Mouse (Mus musculus) sigmoid colon, adult 10 weeks (tissue): ENCODE data around the gene A030005L19Rik. TPM values are rescaled to one million over a fixed set of nuclear protein-coding genes. Genes with fewer than 3 reads are reported as not detected.

Experiments used
- polyA plus RNA-seq: library from polyadenylated mRNA; stranded (reverse); fragments of 350-450 nt; fragmentation: Illumina TruSeq; extraction: RNeasy Lipid Tissue Mini Kit (QIAGEN cat#74804); gene quantifications from one replicate; pipeline ENCODE4 v1.2.3, GENCODE M21; 2014; ENCODE audit warnings: low read depth, low replicate concordance

A030005L19Rik gene
- polyA plus RNA-seq: 1.9 TPM

DNA sequence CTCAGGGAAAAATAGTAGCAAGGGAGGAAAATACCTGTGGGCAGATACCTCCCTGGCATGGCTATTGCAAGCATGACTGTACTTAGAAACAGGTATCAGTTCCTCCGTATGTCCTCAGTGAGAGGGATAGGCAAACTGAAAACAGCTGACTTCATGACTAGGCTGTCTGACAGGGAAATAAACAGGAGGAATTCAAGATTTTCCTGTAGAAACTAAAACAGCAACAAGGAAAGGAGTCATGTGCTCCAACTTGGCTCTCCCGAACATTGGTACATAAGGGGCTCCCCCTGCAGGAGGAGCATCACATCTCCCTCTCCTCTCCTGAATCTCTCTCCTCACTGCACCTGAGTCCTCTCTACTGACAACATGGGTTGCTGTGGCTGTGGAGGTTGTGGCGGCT is at the start of gene A030005L19Rik:
Gene A030005L19Rik (plus strand): TSS at position 301 of the 400 bp plus-strand sequence.

DNA sequence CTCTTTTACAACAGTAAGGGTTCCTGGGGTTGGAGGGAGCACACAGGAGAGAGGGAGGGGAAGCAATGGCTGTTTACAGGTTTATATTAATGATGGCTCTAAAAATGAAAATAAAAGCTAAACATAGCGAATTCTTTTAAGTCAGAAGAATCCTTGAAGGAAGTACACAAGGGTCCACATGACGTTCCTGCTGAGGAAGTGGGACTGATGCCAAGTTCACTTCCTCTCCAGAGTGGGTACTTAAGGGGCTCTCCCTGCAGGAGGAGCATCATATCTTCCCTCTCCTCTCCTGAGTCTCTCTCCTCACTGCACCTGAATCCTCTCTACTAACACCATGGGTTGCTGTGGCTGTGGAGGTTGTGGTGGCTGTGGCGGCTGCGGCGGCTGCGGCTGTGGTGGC is 11.5 kb downstream of the A030005L19Rik start, which contains the start of gene A030014E15Rik:
Gene A030014E15Rik (plus strand): TSS at position 268 of the 400 bp plus-strand sequence.

DNA sequence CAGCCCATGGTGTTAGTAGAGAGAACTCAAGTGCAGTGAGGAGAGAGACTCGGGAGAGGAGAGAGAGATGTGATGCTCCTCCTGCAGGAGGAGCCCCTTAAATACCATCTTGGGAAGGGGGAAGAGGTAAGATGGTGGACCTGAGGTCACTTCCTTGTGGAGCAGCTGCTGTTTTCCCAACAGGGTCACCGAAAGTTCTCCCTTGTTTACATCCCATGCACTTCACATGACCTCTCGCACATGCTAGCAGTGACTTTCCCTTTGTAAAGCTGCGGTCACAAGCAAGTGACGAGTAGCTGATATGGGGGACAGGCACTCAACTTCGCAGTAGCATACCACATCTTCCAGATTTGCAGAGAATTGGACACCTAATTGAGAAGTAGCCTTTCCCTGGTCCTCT is 18.2 kb downstream of the A030005L19Rik start, which contains the start of gene Gm6217:
Gene Gm6217 (minus strand): TSS at position 74 of the 400 bp plus-strand sequence.

DNA sequence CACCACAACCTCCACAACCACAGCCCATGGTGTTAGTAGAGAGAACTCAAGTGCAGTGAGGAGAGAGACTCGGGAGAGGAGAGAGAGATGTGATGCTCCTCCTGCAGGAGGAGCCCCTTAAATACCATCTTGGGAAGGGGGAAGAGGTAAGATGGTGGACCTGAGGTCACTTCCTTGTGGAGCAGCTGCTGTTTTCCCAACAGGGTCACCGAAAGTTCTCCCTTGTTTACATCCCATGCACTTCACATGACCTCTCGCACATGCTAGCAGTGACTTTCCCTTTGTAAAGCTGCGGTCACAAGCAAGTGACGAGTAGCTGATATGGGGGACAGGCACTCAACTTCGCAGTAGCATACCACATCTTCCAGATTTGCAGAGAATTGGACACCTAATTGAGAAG is 30.2 kb downstream of the A030005L19Rik start, which contains the start of gene A030003K21Rik:
Gene A030003K21Rik (minus strand): TSS at position 94 of the 400 bp plus-strand sequence.

DNA sequence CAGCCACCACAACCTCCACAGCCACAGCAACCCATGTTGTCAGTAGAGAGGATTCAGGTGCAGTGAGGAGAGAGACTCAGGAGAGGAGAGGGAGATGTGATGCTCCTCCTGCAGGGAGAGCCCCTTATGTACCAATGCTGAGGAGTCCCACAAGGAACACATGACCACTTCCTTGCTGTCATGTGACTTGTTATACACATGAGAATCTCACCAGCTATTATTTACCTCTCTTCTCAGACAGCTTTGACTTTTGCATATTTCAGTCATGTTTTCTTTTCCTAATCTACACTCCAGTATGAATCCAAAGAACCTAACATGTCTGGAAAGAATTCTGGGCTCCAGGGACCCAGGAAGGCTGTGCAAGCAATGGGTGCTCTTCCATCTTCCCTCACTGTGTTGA is 42.8 kb downstream of the A030005L19Rik start, which contains the start of gene Gm7544:
Gene Gm7544 (minus strand): TSS at position 101 of the 400 bp plus-strand sequence.

DNA sequence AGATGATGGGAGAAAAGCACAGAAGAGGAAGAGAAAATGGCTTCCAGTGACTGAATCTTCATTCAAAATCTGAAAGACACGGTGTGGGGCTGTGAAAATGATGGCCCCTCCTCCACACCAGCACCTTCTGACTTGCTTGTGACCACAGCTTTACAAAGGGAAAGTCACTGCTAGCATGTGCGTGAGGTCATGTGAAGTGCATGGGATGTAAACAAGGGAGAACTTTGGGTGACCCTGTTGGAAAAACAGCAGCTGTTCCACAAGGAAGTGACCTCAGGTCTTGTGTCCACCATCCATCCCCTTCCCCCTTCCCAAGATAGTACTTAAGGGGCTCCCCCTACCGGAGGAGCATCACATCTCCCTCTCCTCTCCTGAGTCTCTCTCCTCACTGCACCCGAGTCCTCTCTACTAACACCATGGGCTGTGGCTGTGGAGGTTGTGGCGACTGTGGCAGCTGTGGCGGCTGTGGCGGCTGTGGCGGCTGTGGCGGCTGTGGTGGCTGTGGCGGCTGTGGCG is 46.8 kb downstream of the A030005L19Rik start, which contains the start of gene Gm47955:
Gene Gm47955 (plus strand): TSS at position 417 of the 516 bp plus-strand sequence.

Other genes starting within 250 kb of the A030005L19Rik start
- 280 TPM for gene Mff, start 188.4 kb upstream of the A030005L19Rik start, polyA plus RNA-seq
- gene Tm4sf20, start 144.9 kb upstream of the A030005L19Rik start, polyA plus RNA-seq: 970 TPM
- gene Gm47791, start 142.1 kb upstream of the A030005L19Rik start, polyA plus RNA-seq: not detected
- gene Agfg1, start 73.8 kb upstream of the A030005L19Rik start, polyA plus RNA-seq: 69.1 TPM
- not detected for gene A030014E15Rik, start 11.6 kb downstream of the A030005L19Rik start, polyA plus RNA-seq
- gene Gm6217, start 18.1 kb downstream of the A030005L19Rik start, polyA plus RNA-seq: not detected
- not detected for gene A030003K21Rik, start 30.1 kb downstream of the A030005L19Rik start, polyA plus RNA-seq
- not detected for gene Gm7544, start 42.7 kb downstream of the A030005L19Rik start, polyA plus RNA-seq
- gene Gm47955, start 47.0 kb downstream of the A030005L19Rik start, polyA plus RNA-seq: not detected
- not detected for gene Gm47959, start 87.2 kb downstream of the A030005L19Rik start, polyA plus RNA-seq
- gene Slc19a3, start 125.1 kb downstream of the A030005L19Rik start, polyA plus RNA-seq: 0.76 TPM
- not detected for gene Krtap28-10, start 129.2 kb downstream of the A030005L19Rik start, polyA plus RNA-seq
- gene Gm47969, start 131.6 kb downstream of the A030005L19Rik start, polyA plus RNA-seq: not detected
- not detected for gene A030005K14Rik, start 146.1 kb downstream of the A030005L19Rik start, polyA plus RNA-seq
- not detected for gene Krtap28-13, start 147.6 kb downstream of the A030005L19Rik start, polyA plus RNA-seq
- gene Ccl20, start 203.4 kb downstream of the A030005L19Rik start, polyA plus RNA-seq: 17.3 TPM
- not detected for gene Daw1, start 246.4 kb downstream of the A030005L19Rik start, polyA plus RNA-seq